Mouse (Mus musculus) testis, postnatal 14 days (tissue): ENCODE results near the gene 4930453N24Rik.

Experiments
- DNase-seq: peaks from one replicate; pipeline ENCODE4 v3.0.0; 2021; ENCODE audit warnings: low spot score

Gene 4930453N24Rik

GRCm38 (mm10) chr16:64770521-64771430, at the start of gene 4930453N24Rik:
4930453N24Rik (minus strand) TSS chr16:64771161.
- DNase-seq, result peak; percentile 91

GRCm38 (mm10) chr16:64817094-64817765, 46.3 kb upstream of the 4930453N24Rik start:
- no peak for DNase-seq

- DNase-seq, result no peak
Measured at GRCm38 (mm10) chr16:64803041-64803440, 32.1 kb upstream of the 4930453N24Rik start.

- DNase-seq, result no peak
Measured at GRCm38 (mm10) chr16:64801638-64802037, 30.7 kb upstream of the 4930453N24Rik start.

GRCm38 (mm10) chr16:64800393-64800792, 29.4 kb upstream of the 4930453N24Rik start:
- no peak for DNase-seq

GRCm38 (mm10) chr16:64794802-64795201, 23.8 kb upstream of the 4930453N24Rik start:
- no peak for DNase-seq

- no peak for DNase-seq
Measured at GRCm38 (mm10) chr16:64789706-64790105, 18.7 kb upstream of the 4930453N24Rik start.

- no peak for DNase-seq
Measured at GRCm38 (mm10) chr16:64775516-64775915, 4.6 kb upstream of the 4930453N24Rik start.

- no peak for DNase-seq
Measured at GRCm38 (mm10) chr16:64771431-64771818, 464 bp upstream of the 4930453N24Rik start.

GRCm38 (mm10) chr16:64766696-64767300, 4.2 kb downstream of the 4930453N24Rik start:
- DNase-seq, result no peak

GRCm38 (mm10) chr16:64759245-64759626, 11.7 kb downstream of the 4930453N24Rik start:
- DNase-seq, result no peak

- DNase-seq, result no peak
Measured at GRCm38 (mm10) chr16:64758561-64759244, 12.3 kb downstream of the 4930453N24Rik start.

- no peak for DNase-seq
Measured at GRCm38 (mm10) chr16:64757666-64758400, 13.1 kb downstream of the 4930453N24Rik start.

GRCm38 (mm10) chr16:64756321-64756720, 14.6 kb downstream of the 4930453N24Rik start:
- no peak for DNase-seq

GRCm38 (mm10) chr16:64754743-64755139, 16.2 kb downstream of the 4930453N24Rik start:
- DNase-seq, result no peak

- no peak for DNase-seq
Measured at GRCm38 (mm10) chr16:64753990-64754742, 16.8 kb downstream of the 4930453N24Rik start.

GRCm38 (mm10) chr16:64748237-64748636, 22.7 kb downstream of the 4930453N24Rik start:
- DNase-seq, result peak; percentile 29

GRCm38 (mm10) chr16:64745089-64745488, 25.9 kb downstream of the 4930453N24Rik start:
- no peak for DNase-seq

- DNase-seq, result no peak
Measured at GRCm38 (mm10) chr16:64737289-64737688, 33.7 kb downstream of the 4930453N24Rik start.

GRCm38 (mm10) chr16:64723273-64724057, 47.5 kb downstream of the 4930453N24Rik start:
- peak; percentile 5 for DNase-seq
